Mouse (Mus musculus) hindbrain, embryonic 15.5 days (tissue): ENCODE results near the gene Arl4d. TPM values are rescaled to one million over a fixed set of nuclear protein-coding genes. Genes with fewer than 3 reads are reported as not detected.
"Not testable (repeated sequence)": the region's sequence is repeated elsewhere in the genome, so short reads cannot be mapped to it uniquely, and the experiment has no call there.

Experiments used
- ATAC-seq: fragments of 200-750 bp; cut with Nextera tagmentation; 2 replicates; pipeline ENCODE4 v1.8.0; 2017; ENCODE audit warnings: low read depth, moderate number of reproducible peaks, moderate TSS enrichment; ENCODE audit not compliant: low FRiP score
- H3K27ac ChIP-seq: fragments of 300-500 bp; sonication (generic); replicated peaks from 2 replicates; pipeline ENCODE4 v1.5.1; 2015; ENCODE audit warnings: mild to moderate bottlenecking, inconsistent platforms
- H3K27me3 ChIP-seq: fragments of 300-500 bp; sonication (generic); 2 replicates; pipeline ENCODE4 v1.6.1; 2015; ENCODE audit warnings: control low read depth, inconsistent platforms
- H3K36me3 ChIP-seq: fragments of 300-500 bp; sonication (generic); 2 replicates; pipeline ENCODE4 v1.6.1; 2015; ENCODE audit warnings: control low read depth, inconsistent platforms
- H3K4me1 ChIP-seq: fragments of 300-500 bp; sonication (generic); replicated peaks from 2 replicates; pipeline ENCODE4 v1.6.1; 2015; ENCODE audit warnings: control low read depth, inconsistent platforms
- H3K4me2 ChIP-seq: fragments of 300-500 bp; sonication (generic); 2 replicates; pipeline ENCODE4 v1.6.1; 2015; ENCODE audit warnings: moderate library complexity, mild to moderate bottlenecking, inconsistent platforms
- H3K4me3 ChIP-seq: fragments of 300-500 bp; sonication (generic); 2 replicates; pipeline ENCODE4 v1.5.1; 2015; ENCODE audit warnings: mild to moderate bottlenecking, inconsistent platforms
- H3K9ac ChIP-seq: fragments of 300-500 bp; sonication (generic); 2 replicates; pipeline ENCODE4 v1.6.1; 2015; ENCODE audit warnings: inconsistent platforms
- H3K9me3 ChIP-seq: fragments of 300-500 bp; sonication (generic); 2 replicates; pipeline ENCODE4 v1.6.1; 2016; ENCODE audit warnings: control low read depth, inconsistent platforms
- WGBS: fragments of 180-500 bp; shearing (Covaris S2); methylation state at CpG from one replicate; pipeline ENCODE4 v1.1.7; 2015; 5-methylcytosine and 5-hydroxymethylcytosine counted together
- polyA plus RNA-seq: library from polyadenylated mRNA; unstranded; fragments of >200 nt; fragmentation: Nextera tagmentation; extraction: Ambion mirVana; gene quantifications from 2 replicates; pipeline ENCODE4 v1.2.1, GENCODE M21; 2015

Gene Arl4d
- polyA plus RNA-seq, 1 experiment from 2014 or later, result 5.6 TPM

DNA sequence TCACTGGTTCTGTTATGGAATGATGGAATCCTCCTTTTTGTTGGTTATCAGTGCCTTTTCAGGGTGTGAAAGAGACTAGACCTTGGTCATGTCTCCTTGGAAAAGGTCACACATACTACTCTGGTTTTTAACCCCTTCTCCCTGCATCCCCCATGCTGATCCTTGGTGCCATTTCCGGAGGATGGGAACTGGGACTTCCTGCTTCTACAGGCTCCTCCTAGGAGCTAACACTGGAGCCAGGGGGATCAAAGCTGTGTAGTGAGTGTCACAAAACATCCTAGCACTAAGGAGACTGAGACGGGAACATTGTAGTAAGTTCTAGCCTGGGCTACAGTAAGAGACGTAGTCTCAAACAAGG lies 7.8 kb upstream of the Arl4d start:
- ATAC-seq, result peak; percentile 46
- Histone ChIP-seq H3K9me3 (no peaks in the 10 kb centered on the region), H3K4me3 (peak overlapping the region; percentile 30), H3K4me1 (peaks cover 9% of the 10 kb centered on the region; the same call in 1 of the 2 replicates), H3K27ac (peak overlapping the region; percentile 98), H3K9ac (peak overlapping the region; percentile 64; the same call in 1 of the 2 replicates), H3K27me3 (no peaks in the 10 kb centered on the region), H3K4me2 (peak overlapping the region; percentile 51), H3K36me3 (no peaks in the 10 kb centered on the region)
- 2% methylated on average over 3 of the region's 3 CpGs for WGBS

DNA sequence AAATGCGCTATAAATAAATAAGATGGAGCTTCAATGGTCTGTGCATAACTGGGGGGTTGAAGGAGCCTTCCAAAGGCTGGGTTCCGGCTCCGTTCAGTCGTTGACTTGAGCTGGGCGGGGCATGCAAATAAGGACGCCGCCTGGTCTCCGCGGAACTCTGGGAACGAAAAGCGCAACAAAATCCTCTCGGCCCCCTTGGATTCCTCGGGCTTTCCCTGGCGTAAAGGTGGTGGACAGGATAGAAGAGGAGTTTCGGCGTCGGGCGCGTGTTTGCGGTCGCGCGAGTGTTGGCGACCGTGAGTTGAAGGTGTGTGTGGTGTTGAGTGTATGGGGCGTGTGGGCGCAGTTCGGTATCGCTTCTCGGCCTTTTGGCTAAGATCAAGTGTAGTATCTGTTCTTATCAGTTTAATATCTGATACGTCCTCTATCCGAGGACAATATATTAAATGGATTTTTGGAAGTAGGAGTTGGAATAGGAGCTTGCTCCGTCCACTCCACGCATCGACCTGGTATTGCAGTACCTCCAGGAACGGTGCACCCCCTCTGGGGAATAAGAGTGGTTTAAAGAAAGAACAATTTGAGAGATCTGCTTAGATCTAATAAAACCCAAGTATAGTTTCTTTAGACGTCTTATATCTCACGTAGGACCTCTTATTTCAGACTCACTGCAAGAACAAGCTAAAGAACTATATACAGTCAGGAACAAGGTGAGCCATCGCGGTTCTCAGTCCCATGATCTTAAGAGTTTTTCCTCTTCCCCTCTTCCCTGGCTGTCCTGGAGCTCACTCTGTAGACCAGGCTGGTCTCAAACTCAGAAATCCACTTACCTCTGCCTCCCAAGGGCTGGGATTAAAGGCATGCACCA lies 7.2 kb upstream of the Arl4d start:
- H3K9me3 ChIP-seq, H3K36me3 ChIP-seq, H3K27me3 ChIP-seq, H3K4me1 ChIP-seq: not testable (repeated sequence)
- Histone ChIP-seq H3K27ac (peak overlapping the region; percentile 98), H3K9ac (peak overlapping the region; percentile 64), H3K4me2 (peak overlapping the region; percentile 51), H3K4me3 (peak overlapping the region; percentile 30)
- ATAC-seq, result peak; percentile 93
- WGBS, result under 1% methylated on average over 38 of the region's 40 CpGs

DNA sequence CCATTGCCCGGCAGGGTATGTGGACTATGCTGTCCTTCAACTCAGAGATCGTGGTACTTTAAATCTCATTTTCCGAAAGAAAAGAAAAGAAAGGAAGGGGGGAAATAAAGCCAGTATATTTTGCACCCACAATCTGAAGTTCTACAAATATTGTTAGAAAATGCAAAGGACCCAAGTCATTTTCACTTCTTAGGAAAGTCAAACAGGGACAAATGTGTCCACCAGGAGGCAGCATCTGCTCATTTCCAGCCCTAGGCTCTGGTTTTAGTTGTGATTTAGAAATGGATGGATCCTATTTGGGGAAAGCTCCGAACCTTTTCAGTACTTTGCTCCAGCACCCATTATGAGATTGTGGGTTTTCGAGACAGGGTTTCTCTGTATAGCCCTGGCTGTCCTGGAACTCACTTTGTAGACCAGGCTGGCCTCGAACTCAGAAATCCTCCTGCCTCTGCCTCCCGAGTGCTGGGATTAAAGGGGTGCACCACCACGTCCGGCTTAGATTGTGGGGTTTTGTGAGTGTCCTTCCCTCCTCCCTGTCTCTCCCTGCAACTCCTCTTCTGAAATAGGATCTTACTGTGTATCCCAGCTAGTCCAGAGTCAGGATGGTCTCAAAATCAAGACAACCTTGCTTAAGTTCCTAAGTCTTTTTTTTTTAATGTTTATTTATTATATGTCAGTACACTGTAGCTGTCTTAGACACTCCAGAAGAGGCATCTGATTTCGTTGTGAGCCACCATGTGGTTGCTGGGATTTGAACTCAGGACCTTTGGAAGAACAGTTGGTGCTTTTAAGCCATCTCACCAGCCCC lies 6.4 kb upstream of the Arl4d start:
- Histone ChIP-seq H3K4me3 (no peak overlapping the region), H3K27ac (peak overlapping the region; percentile 79), H3K4me2 (no peak overlapping the region), H3K36me3 (no peaks in the 10 kb centered on the region), H3K9me3 (no peaks in the 10 kb centered on the region), H3K9ac (no peak overlapping the region), H3K4me1 (peaks cover 9% of the 10 kb centered on the region; the same call in 1 of the 2 replicates), H3K27me3 (no peaks in the 10 kb centered on the region)
- no peak for ATAC-seq
- WGBS, result 31% methylated on average over 10 of the region's 10 CpGs

DNA sequence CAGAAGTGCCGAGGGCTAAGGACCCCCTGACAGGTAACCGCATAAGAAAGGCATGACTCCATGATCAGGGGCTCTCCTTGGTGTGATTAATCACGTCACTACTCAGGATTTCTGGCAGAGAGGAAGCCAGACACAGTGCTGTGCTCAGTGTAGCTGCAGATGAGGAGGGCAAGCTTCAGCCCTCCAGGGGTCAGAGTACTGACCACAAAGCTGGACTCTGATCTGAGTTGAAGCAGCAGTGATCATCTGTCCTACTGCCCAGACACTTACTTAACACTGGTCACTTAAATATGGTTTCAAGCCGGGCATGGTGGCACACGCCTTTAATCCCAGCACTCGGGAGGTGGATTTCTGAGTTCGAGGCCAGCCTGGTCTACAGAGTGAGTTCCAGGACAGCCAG lies 4.2 kb upstream of the Arl4d start:
- WGBS, result 77% methylated on average over 7 of the region's 7 CpGs
- Histone ChIP-seq H3K4me1 (peaks cover 18% of the 10 kb centered on the region), H3K9ac (no peak overlapping the region), H3K27me3 (no peaks in the 10 kb centered on the region), H3K27ac (no peak overlapping the region), H3K4me3 (no peak overlapping the region), H3K9me3 (no peaks in the 10 kb centered on the region), H3K36me3 (no peaks in the 10 kb centered on the region), H3K4me2 (no peak overlapping the region)
- ATAC-seq, result no peak

DNA sequence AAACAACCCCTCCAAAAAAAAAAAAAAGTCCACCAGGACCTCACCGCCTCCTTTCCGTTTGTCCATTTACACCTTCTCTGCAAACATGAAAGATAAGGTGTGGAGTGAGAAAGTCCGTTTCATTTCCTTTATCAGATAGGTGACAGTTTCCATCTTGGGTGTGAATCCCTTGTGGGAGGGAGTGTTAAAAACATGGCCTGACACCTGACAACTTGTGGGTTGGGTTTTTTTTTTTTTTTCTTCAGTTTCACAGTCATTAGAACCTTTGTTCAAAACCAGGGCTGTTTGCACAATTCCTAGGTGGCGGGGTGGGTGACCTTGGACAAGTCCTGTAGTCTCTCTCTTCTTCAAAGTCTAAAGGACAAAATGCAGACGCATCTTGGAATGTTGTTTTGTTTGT lies 3.6 kb upstream of the Arl4d start:
- 77% methylated on average over 5 of the region's 5 CpGs for WGBS
- no peak overlapping the region for H3K4me3 ChIP-seq
- no peaks in the 10 kb centered on the region for H3K9me3 ChIP-seq
- no peak overlapping the region for H3K9ac ChIP-seq
- peaks cover 20% of the 10 kb centered on the region for H3K4me1 ChIP-seq
- no peaks in the 10 kb centered on the region for H3K27me3 ChIP-seq
- no peak overlapping the region for H3K27ac ChIP-seq
- H3K4me2 ChIP-seq, result no peak overlapping the region
- ATAC-seq, result no peak
- H3K36me3 ChIP-seq, result no peaks in the 10 kb centered on the region

DNA sequence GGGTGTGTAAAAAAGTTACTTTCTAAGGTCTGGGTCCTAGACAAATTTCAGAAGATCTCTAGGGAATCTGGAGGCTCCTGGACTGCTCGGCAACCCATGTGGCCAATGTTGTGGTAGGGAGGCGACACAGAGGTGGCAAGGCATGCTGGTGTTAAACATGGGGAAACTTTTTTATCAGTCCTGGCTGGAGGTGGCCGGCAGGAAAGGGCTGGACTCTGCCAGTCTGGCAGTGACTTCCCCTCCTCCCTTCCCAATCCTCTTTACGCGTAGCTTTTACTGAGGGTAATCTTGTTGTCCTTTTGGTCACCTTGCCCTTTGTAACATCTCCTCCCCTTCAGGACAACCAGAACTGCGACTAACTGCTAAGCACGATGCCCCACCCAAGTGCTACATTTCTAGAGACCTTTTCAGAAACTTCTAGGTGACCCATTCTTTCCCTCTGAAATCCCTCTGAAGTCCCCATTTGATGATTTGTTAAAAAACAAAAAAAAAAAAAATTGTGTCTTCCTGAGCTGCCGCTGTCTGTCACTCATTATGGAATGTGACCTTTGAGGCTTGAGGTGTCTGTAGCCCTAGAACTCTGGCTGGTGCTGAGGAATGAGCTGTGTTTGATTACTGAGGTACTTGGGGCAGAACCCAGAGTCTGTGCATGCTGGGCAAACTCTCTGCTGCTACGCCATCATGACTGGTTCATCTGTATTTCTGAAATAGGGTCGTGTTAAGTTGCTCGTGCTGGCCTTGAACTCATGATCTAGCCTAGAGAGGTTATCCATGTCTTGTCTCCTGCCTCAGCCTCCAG lies 1.9 kb upstream of the Arl4d start:
- WGBS, result 82% methylated on average over 11 of the region's 11 CpGs
- no peak overlapping the region for H3K4me2 ChIP-seq
- no peaks in the 10 kb centered on the region for H3K9me3 ChIP-seq
- H3K9ac ChIP-seq, result no peak overlapping the region
- no peaks in the 10 kb centered on the region for H3K36me3 ChIP-seq
- H3K27ac ChIP-seq, result no peak overlapping the region
- ATAC-seq, result no peak
- no peaks in the 10 kb centered on the region for H3K27me3 ChIP-seq
- H3K4me3 ChIP-seq, result no peak overlapping the region
- H3K4me1 ChIP-seq, result peaks cover 31% of the 10 kb centered on the region

DNA sequence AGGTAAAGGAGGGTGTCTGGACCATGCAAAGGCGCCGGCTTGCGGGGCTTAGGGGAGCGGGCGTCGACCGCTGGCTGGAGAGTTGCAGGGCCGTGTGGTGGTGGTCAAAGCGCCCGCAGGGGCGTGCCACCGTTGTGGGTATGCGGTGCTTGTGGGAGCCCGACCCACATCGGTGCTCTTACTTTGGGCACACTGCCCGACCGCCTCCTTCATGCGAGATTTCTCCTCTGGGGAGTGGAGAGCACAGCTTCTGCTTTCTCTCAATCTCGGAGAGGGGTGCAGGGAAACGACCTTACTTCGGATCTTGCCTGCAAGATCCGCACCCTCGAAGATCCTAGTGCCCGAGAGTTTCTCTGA lies 273 bp downstream of the Arl4d start:
- Histone ChIP-seq H3K9ac (peak overlapping the region; percentile 77), H3K27ac (peak overlapping the region; percentile 90), H3K9me3 (no peaks in the 10 kb centered on the region), H3K27me3 (no peaks in the 10 kb centered on the region), H3K4me2 (peak overlapping the region; percentile 97), H3K4me1 (peaks cover 34% of the 10 kb centered on the region), H3K36me3 (no peaks in the 10 kb centered on the region), H3K4me3 (peak overlapping the region; percentile 70)
- 1% methylated on average over 24 of the region's 24 CpGs for WGBS
- no peak; the same call in 1 of the 2 replicates for ATAC-seq

DNA sequence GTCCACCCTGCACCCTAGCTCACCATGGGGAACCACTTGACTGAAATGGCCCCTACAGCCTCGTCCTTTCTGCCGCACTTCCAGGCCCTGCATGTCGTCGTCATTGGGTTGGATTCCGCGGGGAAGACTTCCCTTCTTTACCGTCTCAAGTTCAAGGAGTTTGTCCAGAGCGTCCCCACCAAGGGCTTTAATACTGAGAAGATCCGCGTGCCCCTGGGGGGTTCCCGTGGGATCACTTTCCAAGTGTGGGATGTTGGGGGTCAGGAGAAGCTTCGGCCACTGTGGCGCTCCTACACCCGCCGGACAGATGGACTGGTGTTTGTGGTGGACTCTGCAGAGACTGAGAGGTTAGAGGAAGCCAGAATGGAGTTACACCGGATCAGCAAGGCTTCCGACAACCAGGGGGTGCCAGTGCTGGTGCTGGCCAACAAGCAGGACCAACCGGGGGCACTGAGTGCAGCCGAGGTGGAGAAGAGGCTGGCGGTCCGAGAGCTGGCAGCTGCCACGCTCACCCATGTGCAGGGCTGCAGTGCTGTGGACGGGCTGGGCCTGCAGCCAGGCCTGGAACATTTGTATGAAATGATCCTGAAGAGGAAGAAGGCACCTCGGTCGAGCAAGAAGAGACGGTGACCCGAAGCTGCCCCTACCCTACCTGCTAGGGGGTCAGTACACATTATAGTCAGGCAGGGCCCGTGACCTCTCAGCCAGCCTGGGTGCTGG lies 1.4 kb downstream of the Arl4d start:
- peaks cover 34% of the 10 kb centered on the region for H3K4me1 ChIP-seq
- H3K27ac ChIP-seq, result no peak overlapping the region
- H3K36me3 ChIP-seq, result no peaks in the 10 kb centered on the region
- WGBS, result 76% methylated on average over 28 of the region's 28 CpGs
- no peak overlapping the region for H3K9ac ChIP-seq
- no peaks in the 10 kb centered on the region for H3K9me3 ChIP-seq
- no peaks in the 10 kb centered on the region for H3K27me3 ChIP-seq
- 0 out of 2 replicates have a peak overlapping the region, but pooled peaks have one; percentile 70 for H3K4me3 ChIP-seq
- H3K4me2 ChIP-seq, result peak overlapping the region; percentile 97
- ATAC-seq, result no peak

DNA sequence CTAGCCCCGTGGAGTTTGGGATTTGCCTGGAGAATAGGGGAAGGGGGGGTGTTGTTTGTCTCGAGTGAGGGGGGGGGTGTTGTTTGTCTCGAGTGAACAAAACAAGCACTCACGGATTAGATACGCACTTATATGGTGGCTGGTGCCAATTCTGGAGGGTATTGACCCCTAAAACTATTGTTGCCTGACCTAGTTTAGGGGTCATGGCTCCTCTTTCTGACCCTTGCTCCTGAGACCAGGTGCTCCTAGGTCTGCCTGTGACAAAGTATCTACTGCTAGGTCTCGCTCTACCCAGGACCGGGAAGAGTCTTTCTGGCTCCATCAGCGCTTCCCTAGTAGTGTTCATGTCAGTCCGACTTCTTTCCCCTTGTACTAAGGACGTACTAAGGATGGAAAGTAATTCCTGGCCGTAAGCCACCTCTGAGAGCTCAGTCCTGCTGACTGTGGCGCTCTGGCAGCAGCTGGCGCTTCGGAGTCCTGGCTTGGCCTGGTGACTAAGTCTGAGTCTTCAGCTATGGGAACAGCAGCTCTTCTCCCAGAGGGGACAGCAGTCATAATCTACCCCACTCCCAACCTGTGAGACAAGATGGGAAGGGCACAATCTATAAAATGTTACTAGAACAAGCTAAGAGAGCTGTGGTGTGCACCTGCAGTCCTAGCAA lies 2.7 kb downstream of the Arl4d start:
- no peak for ATAC-seq
- Histone ChIP-seq H3K36me3 (no peaks in the 10 kb centered on the region), H3K27me3 (no peaks in the 10 kb centered on the region), H3K4me3 (no peak overlapping the region), H3K27ac (0 out of 2 replicates have a peak overlapping the region, but pooled peaks have one; percentile 4), H3K4me1 (peaks cover 34% of the 10 kb centered on the region), H3K4me2 (peak overlapping the region; percentile 29), H3K9me3 (no peaks in the 10 kb centered on the region), H3K9ac (no peak overlapping the region)
- WGBS, result 64% methylated on average over 14 of the region's 14 CpGs

DNA sequence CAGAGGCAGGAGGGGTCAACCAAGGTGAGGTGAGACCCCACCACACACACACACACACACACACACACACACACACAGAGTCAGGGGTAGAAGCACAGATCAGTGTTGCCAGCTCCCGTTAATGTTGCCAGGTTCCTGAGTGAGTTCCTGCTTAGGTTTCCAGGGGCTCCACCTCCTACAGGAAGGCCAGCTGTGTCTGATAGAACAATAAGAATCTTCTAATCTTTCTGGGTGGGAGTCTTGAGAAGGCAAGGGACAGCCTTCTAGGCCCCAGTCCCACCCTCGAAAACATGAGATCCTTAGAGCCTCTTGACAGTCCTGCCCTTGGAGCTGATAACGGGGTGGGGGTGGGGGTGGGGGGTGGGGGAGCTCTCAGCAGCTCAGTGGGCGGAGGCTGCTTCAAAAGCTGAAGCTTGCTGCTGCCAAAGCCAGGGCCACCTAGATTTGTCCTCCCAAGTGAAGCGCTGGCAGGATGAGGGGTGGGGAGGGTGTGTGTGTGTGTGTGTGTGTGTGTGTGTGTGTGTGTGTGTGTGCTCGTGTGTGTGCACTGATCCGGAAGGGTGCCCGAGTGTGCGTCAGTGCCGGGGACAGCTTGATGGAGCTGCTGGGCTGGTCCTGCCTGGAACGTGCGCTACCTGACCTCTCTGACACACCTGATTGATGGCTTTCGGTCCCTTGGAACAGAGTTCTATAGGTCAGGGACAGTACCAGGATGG lies 3.4 kb downstream of the Arl4d start:
- 0 out of 2 replicates have a peak overlapping the region, but pooled peaks have one; percentile 4 for H3K27ac ChIP-seq

More for the DNA sequence above, 3.4 kb downstream of the Arl4d start:
- H3K4me3 ChIP-seq, result no peak overlapping the region
- H3K4me2 ChIP-seq, result peak overlapping the region; percentile 29; the same call in 1 of the 2 replicates
- ATAC-seq, result no peak
- H3K9ac ChIP-seq, result no peak overlapping the region
- no peaks in the 10 kb centered on the region for H3K36me3 ChIP-seq
- H3K4me1 ChIP-seq, result peaks cover 34% of the 10 kb centered on the region
- H3K27me3 ChIP-seq, result no peaks in the 10 kb centered on the region
- WGBS, result 33% methylated on average over 13 of the region's 13 CpGs
- no peaks in the 10 kb centered on the region for H3K9me3 ChIP-seq
